Mouse (Mus musculus) C2C12 (cell line): Measurements from ENCODE around the gene Hip1r.

Experiments used
- CEBPB ChIP-seq: IDR thresholded peaks from one replicate; pipeline ENCODE4 v1.6.1; 2011; ENCODE audit warnings: low read depth, mild to moderate bottlenecking, control low read depth, moderate library complexity
- CTCF ChIP-seq: IDR thresholded peaks from one replicate; pipeline ENCODE4 v1.5.1; 2011; ENCODE audit not compliant: control insufficient read depth, insufficient read depth, insufficient read length
- FOSL1 ChIP-seq: IDR thresholded peaks from one replicate; pipeline ENCODE4 v1.8.0; 2011; ENCODE audit warnings: mild to moderate bottlenecking, low read length; ENCODE audit not compliant: poor library complexity, insufficient read depth, severe bottlenecking
- MAX ChIP-seq: IDR thresholded peaks from one replicate; pipeline ENCODE4 v1.6.1; 2011; ENCODE audit warnings: mild to moderate bottlenecking, control low read depth
- MYOG ChIP-seq: IDR thresholded peaks from one replicate; pipeline ENCODE4 v1.6.1; 2011; ENCODE audit not compliant: control insufficient read depth, insufficient read length; ENCODE audit errors: extremely low read depth
- USF1 ChIP-seq: IDR thresholded peaks from one replicate; pipeline ENCODE4 v1.6.1; 2011; ENCODE audit warnings: low read depth, mild to moderate bottlenecking, control low read depth, moderate library complexity

DNA sequence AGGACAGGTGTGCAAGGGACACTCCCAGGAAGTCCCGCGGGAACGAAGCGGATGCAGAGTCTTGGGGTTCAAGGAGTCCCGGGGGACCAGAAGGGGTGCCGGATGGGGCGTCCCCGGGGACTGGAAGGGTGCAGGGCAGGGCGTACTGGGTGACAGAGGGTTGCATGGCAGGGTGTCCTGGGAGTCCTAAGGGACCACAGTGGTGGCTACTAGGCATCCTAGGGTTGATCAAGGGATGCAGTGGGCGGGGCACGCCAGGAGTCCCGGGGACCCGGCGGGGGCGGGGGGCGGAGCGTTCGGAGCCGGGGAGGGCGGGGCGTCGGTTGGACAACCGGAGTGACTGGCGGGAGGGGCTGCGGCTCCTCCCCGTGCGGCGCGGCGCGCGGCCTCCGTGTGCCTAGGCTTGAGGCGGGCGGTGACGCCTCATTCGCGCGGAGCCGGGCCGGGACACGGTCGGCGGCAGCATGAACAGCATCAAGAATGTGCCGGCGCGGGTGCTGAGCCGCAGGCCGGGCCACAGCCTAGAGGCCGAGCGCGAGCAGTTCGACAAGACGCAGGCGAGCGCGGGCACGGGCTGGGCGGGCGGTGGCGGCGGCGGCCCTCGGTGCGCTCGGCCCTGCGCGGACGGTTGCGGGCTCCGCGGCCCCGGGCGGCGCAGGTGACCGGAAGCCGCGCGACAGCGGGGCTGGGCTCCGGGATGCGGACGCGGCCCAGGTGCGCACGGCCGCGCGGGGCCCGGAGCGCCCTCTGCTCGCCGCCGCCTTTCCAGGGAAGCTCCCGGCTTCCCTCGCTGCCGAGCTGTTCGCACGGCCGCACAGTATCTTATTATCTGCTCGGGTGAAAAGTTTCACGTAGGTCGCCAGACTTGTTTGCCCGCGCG lies at the start of gene Hip1r:
- TF ChIP-seq CTCF, result no peak
- no peak for TF ChIP-seq USF1
- TF ChIP-seq FOSL1, result no peak
- TF ChIP-seq CEBPB, result no peak
- TF ChIP-seq MAX, result no peak
- no peak for TF ChIP-seq MYOG
